Mouse (Mus musculus): Measurements from ENCODE around the gene Nod2.

DNA sequence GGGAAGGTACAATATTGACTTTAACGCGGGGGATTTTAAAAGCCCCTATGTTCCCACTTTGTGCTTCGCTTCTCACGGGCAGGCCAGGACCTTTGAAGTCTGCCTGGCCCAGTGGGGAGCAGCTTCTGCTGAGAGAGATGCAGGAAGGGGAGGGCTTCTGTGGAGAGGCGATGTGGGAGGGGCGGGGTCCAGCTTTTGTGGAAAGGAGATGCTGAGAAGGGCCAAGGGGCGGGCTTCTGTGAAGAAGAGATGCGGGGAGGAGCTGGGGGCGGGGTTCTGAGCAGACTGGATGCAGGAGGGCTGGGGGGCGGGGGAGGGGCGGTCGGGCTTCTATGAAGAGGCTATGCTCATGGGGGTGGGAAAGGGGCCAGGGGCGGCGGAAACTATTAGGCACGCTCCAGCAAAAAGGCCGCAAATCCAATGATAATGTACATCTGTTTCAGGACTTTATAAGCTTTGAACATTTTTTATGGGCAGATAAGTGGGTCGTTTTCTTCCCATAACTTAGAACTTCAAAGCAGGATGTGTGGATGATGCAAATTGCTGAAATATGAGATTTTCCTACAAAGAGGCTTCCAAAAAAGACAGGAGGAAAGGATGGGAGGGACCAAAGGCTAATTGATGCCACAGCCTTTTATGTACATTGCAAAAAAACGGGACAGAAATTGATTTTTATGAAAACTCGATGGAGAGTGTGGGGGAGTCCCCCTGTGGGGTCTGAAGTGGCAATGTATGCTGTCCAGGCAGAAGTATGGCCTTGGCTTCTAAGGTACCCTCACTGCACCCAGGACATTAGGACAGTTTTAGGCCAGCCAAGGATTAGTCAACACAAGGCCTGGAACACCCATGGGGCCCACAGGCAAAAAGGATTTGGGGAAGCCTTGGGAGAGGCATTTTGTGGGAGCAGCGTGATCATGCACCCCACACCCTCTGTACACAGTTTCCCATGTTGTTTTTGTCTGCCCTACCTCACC lies 42.8 kb upstream of the Nod2 start:
- TF ChIP-seq POLR2A (IDR thresholded peaks at IDR 0.05; ENCODE audit: low read depth, low read length) (no peak), CTCF (conservative IDR thresholded peaks at IDR 0.05; ENCODE audit: insufficient read depth, insufficient read length, low read depth, low read length) (no peak)

Data from kidney, adult 2 months (tissue).